Mouse (Mus musculus): ENCODE data around the gene 9530068E07Rik. TPM values are rescaled to one million over a fixed set of nuclear protein-coding genes. Genes with fewer than 3 reads are reported as not detected.

9530068E07Rik gene
- polyA plus RNA-seq, 1 experiment: 151 TPM

DNA sequence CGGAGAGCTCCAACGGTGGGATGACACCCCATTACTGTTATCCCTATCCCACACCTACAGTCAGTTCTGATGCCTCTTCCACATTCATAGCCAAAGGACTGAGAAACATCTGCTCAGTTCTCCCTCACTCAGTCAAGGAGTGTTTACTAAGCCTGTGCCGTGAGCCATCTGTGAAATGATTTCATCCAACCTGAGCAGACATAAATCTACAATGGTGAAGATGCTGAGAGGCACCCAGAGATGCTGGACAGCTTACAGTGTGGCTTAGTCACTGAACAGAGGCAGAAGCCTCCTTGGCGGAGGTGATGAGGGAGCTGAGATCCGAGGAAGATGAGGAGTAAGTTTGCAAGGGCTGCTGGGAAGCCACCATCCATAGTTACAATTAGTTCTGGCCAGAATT is 62.1 kb downstream of the 9530068E07Rik start:
- no peaks in the 10 kb centered on the region for H3K79me2 ChIP-seq (ENCODE audit: control insufficient read depth, insufficient read depth)
- no peaks in the 10 kb centered on the region for H3K27me3 ChIP-seq (ENCODE audit: control insufficient read depth, insufficient read depth, insufficient read length)
- H3K4me2 ChIP-seq (ENCODE audit: low read depth): no peak overlapping the region
- H3K36me3 ChIP-seq (ENCODE audit: control insufficient read depth, insufficient read depth): no peaks in the 10 kb centered on the region
- TF ChIP-seq USF1 (IDR thresholded peaks at IDR 0.05; ENCODE audit: low read depth): no peak
- H3K4me3 ChIP-seq: no peak overlapping the region
- H3ac ChIP-seq (ENCODE audit: control insufficient read depth, insufficient read length): no peak overlapping the region

Other genes starting within 250 kb of the 9530068E07Rik start
- gene Olfr1371, start 182.4 kb upstream of the 9530068E07Rik start, polyA plus RNA-seq (2012; fragmentation: generic; extraction: Trizol): not detected
- gene Skp1a, start 164.4 kb upstream of the 9530068E07Rik start, polyA plus RNA-seq (2012; fragmentation: generic; extraction: Trizol): 168 TPM
- 17.3 TPM for gene Tcf7, start 113.4 kb upstream of the 9530068E07Rik start, polyA plus RNA-seq (2012; fragmentation: generic; extraction: Trizol)
- 342 TPM for gene Vdac1, start 35.6 kb upstream of the 9530068E07Rik start, polyA plus RNA-seq (2012; fragmentation: generic; extraction: Trizol)